Mouse (Mus musculus): ENCODE measurements around the gene Gm38394. TPM values are rescaled to one million over a fixed set of nuclear protein-coding genes. Genes with fewer than 3 reads are reported as not detected.

Gm38394 gene
- total RNA-seq, 2 experiments from 2014 or later, result 31.6 to 39.5 TPM

Other genes with a start within 250 kb of the Gm38394 start
- 10 to 100 TPM; 18.5 to 23.2 TPM for gene Sox13, start 236.9 kb downstream of the Gm38394 start, total RNA-seq (2021)
- gene Snrpe, start 51.0 kb downstream of the Gm38394 start, total RNA-seq (2021), result 100 to 1,000 TPM; 125 to 135 TPM
- gene Zbed6, start 433 bp downstream of the Gm38394 start, total RNA-seq (2021), result 10 to 100 TPM in 1 of 2 experiments, 1 to 10 TPM in 1; 8.4 to 13.0 TPM
- 1 to 10 TPM; 1.7 to 2.0 TPM for gene Lax1, start 28.8 kb upstream of the Gm38394 start, total RNA-seq (2021)
- 10 to 100 TPM; 33.3 to 40.3 TPM for gene Atp2b4, start 139.7 kb upstream of the Gm38394 start, total RNA-seq (2021)
- 1 to 10 TPM; 1.7 to 2.5 TPM for gene Optc, start 246.7 kb upstream of the Gm38394 start, total RNA-seq (2021)

Measured in adrenal gland, postnatal 10 days (tissue).